Comparison of ENCODE assay signal across 23 mouse cellular contexts in genomic region chr4:109441000-109441399, GRCm38 (mm10). TPM values are rescaled to one million over a fixed set of nuclear protein-coding genes. Genes with fewer than 3 reads are reported as not detected.
DNase-seq lines count a peak whose midpoint lies in the region; ATAC-seq and TF ChIP-seq lines count a peak whose summit lies in the region.
"Had no signal": no experiment of that assay in that cellular context is flagged by ENCODE, and none has a peak within 500 bp of the region (broad histone marks: within the 10 kb centered on the region; RNA-seq: fewer than 3 reads in every experiment).

No protein-coding gene starts in this region.

- no peaks in the 10 kb centered on the region for H3K27me3 ChIP-seq in intestine, embryonic 14.5 days (replicated peaks; ENCODE audit: control insufficient read depth, insufficient read depth, low read length)
- no peaks in the 10 kb centered on the region for H3K27me3 ChIP-seq in intestine, embryonic 15.5 days (replicated peaks)
- H3K27me3 ChIP-seq in liver, embryonic 13.5 days, result no peaks in the 10 kb centered on the region
- H3K27me3 ChIP-seq in liver, embryonic 11.5 days (replicated peaks; ENCODE audit: control insufficient read depth, insufficient read depth, low read length), result no peaks in the 10 kb centered on the region
- H3K27me3 ChIP-seq in kidney, postnatal 0 days (ENCODE audit: insufficient read depth, low read length), result no peaks in the 10 kb centered on the region
- no peaks in the 10 kb centered on the region for H3K27me3 ChIP-seq in embryonic facial prominence, embryonic 10.5 days (replicated peaks; ENCODE audit: low read depth, poor library complexity, severe bottlenecking)
- H3K27me3 ChIP-seq: embryonic facial prominence, embryonic 13.5 days; hindbrain, embryonic 15.5 days had no signal

- no peaks in the 10 kb centered on the region for H3K9me3 ChIP-seq in intestine, embryonic 14.5 days (ENCODE audit: control insufficient read depth, low read length)
- no peaks in the 10 kb centered on the region for H3K9me3 ChIP-seq in intestine, embryonic 15.5 days
- H3K9me3 ChIP-seq in liver, embryonic 13.5 days (replicated peaks), result no peaks in the 10 kb centered on the region
- H3K9me3 ChIP-seq in liver, embryonic 11.5 days (ENCODE audit: control insufficient read depth, low read length), result no peaks in the 10 kb centered on the region
- H3K9me3 ChIP-seq in kidney, postnatal 0 days (replicated peaks; ENCODE audit: low read length), result no peaks in the 10 kb centered on the region
- no peaks in the 10 kb centered on the region for H3K9me3 ChIP-seq in embryonic facial prominence, embryonic 10.5 days
- H3K9me3 ChIP-seq: embryonic facial prominence, embryonic 13.5 days; hindbrain, embryonic 15.5 days; midbrain, embryonic 10.5 days had no signal

- peaks cover 8% of the 10 kb centered on the region; the same call in 1 of the 2 replicates for H3K36me3 ChIP-seq in intestine, embryonic 14.5 days (ENCODE audit: control insufficient read depth, insufficient read depth, low read length)
- no peaks in the 10 kb centered on the region for H3K36me3 ChIP-seq in intestine, embryonic 15.5 days
- H3K36me3 ChIP-seq in liver, embryonic 13.5 days, result peaks cover 43% of the 10 kb centered on the region
- no peaks in the 10 kb centered on the region for H3K36me3 ChIP-seq in liver, embryonic 11.5 days (ENCODE audit: control insufficient read depth, insufficient read depth, low read length)
- H3K36me3 ChIP-seq in kidney, postnatal 0 days (ENCODE audit: insufficient read depth, low read length), result no peaks in the 10 kb centered on the region
- H3K36me3 ChIP-seq in embryonic facial prominence, embryonic 10.5 days (replicated peaks), result peaks cover 21% of the 10 kb centered on the region
- H3K36me3 ChIP-seq: midbrain, embryonic 10.5 days had no signal

- 85% methylated on average over 3 of the region's 3 CpGs for WGBS in intestine, embryonic 14.5 days
- WGBS in intestine, embryonic 15.5 days, result 90% methylated on average over 3 of the region's 3 CpGs
- 89% methylated on average over 3 of the region's 3 CpGs for WGBS in liver, embryonic 13.5 days (ENCODE audit: insufficient replicate concordance)
- WGBS in liver, embryonic 11.5 days, result 83% methylated on average over 3 of the region's 3 CpGs
- 58% methylated on average over 3 of the region's 3 CpGs for WGBS in kidney, postnatal 0 days
- WGBS in embryonic facial prominence, embryonic 10.5 days, result 97% methylated on average over 3 of the region's 3 CpGs

- ATAC-seq in intestine, embryonic 14.5 days (replicated peaks; ENCODE audit: low FRiP score, low TSS enrichment, low read depth), result no peak
- no peak for ATAC-seq in intestine, embryonic 15.5 days
- no peak for ATAC-seq in liver, embryonic 13.5 days (ENCODE audit: low read depth)
- ATAC-seq in liver, embryonic 11.5 days (replicated peaks; ENCODE audit: low FRiP score), result no peak
- peak; percentile 61 for ATAC-seq in kidney, postnatal 0 days (replicated peaks; ENCODE audit: low FRiP score, low read depth)
- ATAC-seq: forebrain, postnatal 0 days; intestine, postnatal 0 days had no signal

- H3K4me2 ChIP-seq in intestine, embryonic 14.5 days (ENCODE audit: low read length), result no peak overlapping the region
- H3K4me2 ChIP-seq in intestine, embryonic 15.5 days (replicated peaks), result no peak overlapping the region
- H3K4me2 ChIP-seq in liver, embryonic 13.5 days, result peak overlapping the region; percentile 35
- H3K4me2 ChIP-seq in liver, embryonic 11.5 days, result no peak overlapping the region
- H3K4me2 ChIP-seq in kidney, postnatal 0 days (ENCODE audit: low read length), result no peak overlapping the region
- H3K4me2 ChIP-seq: embryonic facial prominence, embryonic 13.5 days; hindbrain, embryonic 15.5 days had no signal

- no peaks in the 10 kb centered on the region for H3K4me1 ChIP-seq in intestine, embryonic 14.5 days (replicated peaks; ENCODE audit: control insufficient read depth, insufficient read depth, low read length)
- no peaks in the 10 kb centered on the region for H3K4me1 ChIP-seq in intestine, embryonic 15.5 days (replicated peaks)
- H3K4me1 ChIP-seq in liver, embryonic 13.5 days (replicated peaks), result peaks cover 84% of the 10 kb centered on the region
- H3K4me1 ChIP-seq in liver, embryonic 11.5 days (replicated peaks; ENCODE audit: control insufficient read depth, insufficient read depth, low read length), result peaks cover 58% of the 10 kb centered on the region
- H3K4me1 ChIP-seq in kidney, postnatal 0 days (replicated peaks; ENCODE audit: insufficient read depth, low read length), result no peaks in the 10 kb centered on the region
- H3K4me1 ChIP-seq in embryonic facial prominence, embryonic 10.5 days, result peaks cover 13% of the 10 kb centered on the region; the same call in 1 of the 2 replicates

- no peak overlapping the region for H3K9ac ChIP-seq in intestine, embryonic 14.5 days (ENCODE audit: low read length)
- no peak overlapping the region for H3K9ac ChIP-seq in intestine, embryonic 15.5 days
- peak overlapping the region; percentile 68; the same call in 1 of the 2 replicates for H3K9ac ChIP-seq in liver, embryonic 13.5 days
- H3K9ac ChIP-seq in liver, embryonic 11.5 days (ENCODE audit: low read depth, low read length), result no peak overlapping the region
- no peak overlapping the region for H3K9ac ChIP-seq in kidney, postnatal 0 days (ENCODE audit: low read depth, low read length)
- H3K9ac ChIP-seq: embryonic facial prominence, embryonic 13.5 days; forebrain, postnatal 0 days; hindbrain, embryonic 15.5 days had no signal

- no peak overlapping the region for H3K27ac ChIP-seq in intestine, embryonic 14.5 days (ENCODE audit: low read depth)
- H3K27ac ChIP-seq in intestine, embryonic 15.5 days, result no peak overlapping the region
- peak overlapping the region; percentile 98 for H3K27ac ChIP-seq in liver, embryonic 13.5 days
- H3K27ac ChIP-seq in liver, embryonic 11.5 days (ENCODE audit: low read depth, low read length), result no peak overlapping the region
- no peak overlapping the region for H3K27ac ChIP-seq in kidney, postnatal 0 days
- no peak overlapping the region for H3K27ac ChIP-seq in embryonic facial prominence, embryonic 10.5 days (replicated peaks)
- H3K27ac ChIP-seq in left cerebral cortex, adult 2 months, result no peak overlapping the region
- H3K27ac ChIP-seq: heart, adult 2 months; hindbrain, embryonic 15.5 days; layer of hippocampus, adult 2 months; midbrain, embryonic 10.5 days had no signal

- intact Hi-C loops in left cerebral cortex, adult 2 months (cut with DNase I), result no loop called here

- TF ChIP-seq CTCF in kidney, postnatal 0 days (IDR thresholded peaks at IDR 0.05; ENCODE audit: low read depth), result no peak
- no peak for TF ChIP-seq CTCF in left cerebral cortex, adult 2 months (IDR thresholded peaks at IDR 0.05)

- no peak overlapping the region for H3K4me3 ChIP-seq in intestine, embryonic 14.5 days (ENCODE audit: low read depth, low read length)
- no peak overlapping the region for H3K4me3 ChIP-seq in intestine, embryonic 15.5 days (replicated peaks)
- no peak overlapping the region for H3K4me3 ChIP-seq in liver, embryonic 13.5 days (replicated peaks)
- H3K4me3 ChIP-seq in liver, embryonic 11.5 days (ENCODE audit: low read depth, low read length), result no peak overlapping the region
- H3K4me3 ChIP-seq in kidney, postnatal 0 days (replicated peaks; ENCODE audit: low read depth, low read length), result no peak overlapping the region
- H3K4me3 ChIP-seq in embryonic facial prominence, embryonic 10.5 days, result no peak overlapping the region
- no peak overlapping the region for H3K4me3 ChIP-seq in left cerebral cortex, adult 2 months
- H3K4me3 ChIP-seq: embryonic facial prominence, embryonic 13.5 days; heart, adult 2 months; hindbrain, embryonic 15.5 days; layer of hippocampus, adult 2 months; midbrain, embryonic 10.5 days had no signal

- peak; percentile 18 for DNase-seq in intestine, embryonic 14.5 days (ENCODE audit: low spot score)
- no peak for DNase-seq in liver, embryonic 13.5 days
- no peak for DNase-seq in liver, embryonic 11.5 days (ENCODE audit: low spot score)
- DNase-seq in kidney, postnatal 0 days (ENCODE audit: low spot score), result peak; percentile 48
- DNase-seq in embryonic facial prominence, embryonic 10.5 days (ENCODE audit: low spot score), result no peak
- DNase-seq in left cerebral cortex, adult 2 months (ENCODE audit: extremely low spot score in 1 of 2, low spot score in 2 of 2), result no peak
- DNase-seq: adrenal gland, postnatal 14 days; cerebellum, adult 2 months; cerebellum, postnatal 25 days; forebrain, postnatal 0 days; gastrocnemius, postnatal 14 days; heart, postnatal 36 days; lung, adult 18-20 months; lung, postnatal 10 days; thymus, adult 18-20 months; thymus, postnatal 4 days had no signal

RNA-seq across cellular contexts. Expression of gene Ttc39a, which starts 34.6 kb away (rescaled TPM):
- 11.9 and 14.7 TPM in 2 replicates for polyA plus RNA-seq in intestine, embryonic 14.5 days (2014; fragmentation: Nextera tagmentation; extraction: Ambion mirVana)
- polyA plus RNA-seq in intestine, embryonic 15.5 days (2015; fragmentation: Nextera tagmentation; extraction: Ambion mirVana), result 17.0 and 21.5 TPM in 2 replicates
- 14.2 and 14.7 TPM in 2 replicates for polyA plus RNA-seq in liver, embryonic 13.5 days (2015; fragmentation: Nextera tagmentation; extraction: Ambion mirVana)
- 10.9 and 12.0 TPM in 2 replicates for polyA plus RNA-seq in liver, embryonic 11.5 days (2014; fragmentation: Nextera tagmentation; extraction: Ambion mirVana)
- polyA plus RNA-seq in kidney, postnatal 0 days (2015; fragmentation: Nextera tagmentation; extraction: Ambion mirVana), result 2.6 and 3.0 TPM in 2 replicates
- 4.7 and 5.3 TPM in 2 replicates for polyA plus RNA-seq in embryonic facial prominence, embryonic 10.5 days (2016; fragmentation: Nextera tagmentation; extraction: Ambion mirVana)
- total RNA-seq in left cerebral cortex, adult 2 months (2021), result 1 to 10 TPM; 2.8 to 3.8 TPM

RNA-seq across cellular contexts. Expression of gene Rnf11, which starts 43.5 kb away (rescaled TPM):
- polyA plus RNA-seq in intestine, embryonic 14.5 days (2014; fragmentation: Nextera tagmentation; extraction: Ambion mirVana), result 38.5 and 40.0 TPM in 2 replicates
- 30.5 and 32.0 TPM in 2 replicates for polyA plus RNA-seq in intestine, embryonic 15.5 days (2015; fragmentation: Nextera tagmentation; extraction: Ambion mirVana)
- polyA plus RNA-seq in liver, embryonic 13.5 days (2015; fragmentation: Nextera tagmentation; extraction: Ambion mirVana), result 30.5 and 31.1 TPM in 2 replicates
- 25.0 and 25.2 TPM in 2 replicates for polyA plus RNA-seq in liver, embryonic 11.5 days (2014; fragmentation: Nextera tagmentation; extraction: Ambion mirVana)
- 51.6 and 57.5 TPM in 2 replicates for polyA plus RNA-seq in kidney, postnatal 0 days (2015; fragmentation: Nextera tagmentation; extraction: Ambion mirVana)
- polyA plus RNA-seq in embryonic facial prominence, embryonic 10.5 days (2016; fragmentation: Nextera tagmentation; extraction: Ambion mirVana), result 22.0 and 22.2 TPM in 2 replicates
- 100 to 1,000 TPM; 206 to 213 TPM for total RNA-seq in left cerebral cortex, adult 2 months (2021)

Comparison
In these comparisons a context has a peak if more than half of its experiments do, and no peak if none do; other contexts are left out.
1. DNase-seq: peak in intestine, embryonic 14.5 days (single experiment) and kidney, postnatal 0 days (single experiment); none in liver, embryonic 13.5 days (single experiment), liver, embryonic 11.5 days (single experiment), embryonic facial prominence, embryonic 10.5 days (single experiment) and left cerebral cortex, adult 2 months (0 of 2).